Mouse (Mus musculus): ENCODE data around the gene Ift81. TPM values are rescaled to one million over a fixed set of nuclear protein-coding genes. Genes with fewer than 3 reads are reported as not detected.

Gene Ift81
- polyA plus RNA-seq, 1 experiment from 2014 or later = 2.3 TPM

DNA sequence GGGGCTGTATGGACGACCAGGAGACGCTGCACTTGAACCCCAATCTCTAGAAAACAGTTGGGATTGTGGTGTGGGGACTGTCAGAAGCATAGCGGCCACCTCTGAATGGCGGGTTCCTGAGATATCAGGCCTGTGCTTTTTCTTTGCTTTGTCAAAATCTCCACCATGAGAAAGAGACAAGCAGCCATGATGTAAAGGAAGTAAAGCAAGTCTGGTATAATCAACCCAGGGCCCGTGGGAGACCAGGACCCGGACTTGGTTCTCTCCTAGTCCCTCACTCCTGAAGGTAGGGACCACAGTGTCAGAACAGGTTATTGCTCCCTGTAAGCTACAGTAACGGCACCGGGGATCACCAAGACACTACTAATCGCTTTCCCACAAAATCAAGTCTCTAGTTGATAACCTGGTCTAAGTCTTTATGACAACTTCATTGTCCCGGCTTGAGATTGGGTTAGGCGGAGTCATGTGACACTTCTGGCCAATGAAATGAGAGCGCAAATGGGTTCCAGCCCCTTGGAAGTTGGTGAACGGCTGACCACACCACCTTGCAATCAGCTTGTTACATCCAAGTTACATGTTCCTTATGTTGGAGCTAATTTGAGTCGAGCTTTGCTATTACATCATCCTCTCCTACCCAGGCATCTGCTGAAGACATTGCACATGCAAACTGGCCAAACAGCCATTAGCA is 11.4 kb upstream of the Ift81 start:
- Histone ChIP-seq H3K27ac (replicated peaks) (no peak overlapping the region), H3K4me1 (replicated peaks) (peaks cover 15% of the 10 kb centered on the region), H3K9ac (no peak overlapping the region), H3K9me3 (replicated peaks) (no peaks in the 10 kb centered on the region), H3K4me3 (replicated peaks) (no peak overlapping the region), H3K27me3 (no peaks in the 10 kb centered on the region), H3K4me2 (no peak overlapping the region), H3K36me3 (replicated peaks) (no peaks in the 10 kb centered on the region)
- ATAC-seq (ENCODE audit: insufficient read depth) = no peak
- WGBS (ENCODE audit: insufficient replicate concordance) = 64% methylated on average over 14 of the region's 14 CpGs

DNA sequence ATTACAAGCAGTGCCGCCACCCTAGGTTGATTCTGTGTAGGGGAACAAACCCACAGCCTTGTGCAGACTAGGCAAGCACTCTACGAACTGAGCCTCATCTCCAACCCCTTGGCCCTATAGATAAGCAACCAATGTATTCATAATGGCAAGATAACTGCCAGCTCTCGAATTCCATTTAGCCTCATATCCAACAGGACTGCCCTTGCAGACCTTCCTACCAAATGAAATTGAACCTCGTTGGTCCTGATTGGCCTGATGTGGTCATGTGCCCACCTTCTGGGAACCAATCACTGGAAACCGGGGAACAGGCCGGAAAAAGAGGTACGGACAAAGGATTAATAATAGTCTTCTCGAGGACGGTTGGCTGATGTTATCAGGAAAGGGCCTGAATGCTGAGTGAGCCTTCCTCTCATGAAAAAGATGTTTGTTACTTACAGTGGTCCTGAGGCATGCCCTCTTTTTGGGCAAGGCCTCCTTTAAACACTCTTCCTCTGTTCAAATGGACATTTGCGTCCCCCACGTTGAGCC is 10.7 kb upstream of the Ift81 start:
- peak; percentile 47; the same call in 1 of the 2 replicates for ATAC-seq (ENCODE audit: insufficient read depth)
- 47% methylated on average over 11 of the region's 11 CpGs for WGBS (ENCODE audit: insufficient replicate concordance)

DNA sequence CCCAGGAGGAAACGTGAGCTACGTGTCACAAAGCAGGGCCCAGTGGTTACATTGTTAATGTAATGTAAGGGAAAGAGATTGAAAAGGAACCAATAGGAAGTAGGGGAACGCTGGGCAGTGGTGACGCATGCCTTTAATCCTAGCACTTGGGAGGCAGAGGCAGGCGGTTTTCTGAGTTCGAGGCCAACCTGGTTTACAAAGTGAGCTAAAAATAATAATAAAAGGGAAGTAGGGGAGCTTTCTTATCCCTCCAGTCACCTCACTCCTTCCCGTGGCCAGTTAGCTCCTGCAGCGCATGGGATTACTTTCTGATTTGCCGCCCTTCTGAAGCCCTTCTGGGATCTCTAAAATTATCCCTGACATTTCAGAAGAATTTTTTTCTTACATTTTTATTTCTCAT is 9.5 kb upstream of the Ift81 start:
- 46% methylated on average over 9 of the region's 9 CpGs for WGBS (ENCODE audit: insufficient replicate concordance)
- Histone ChIP-seq H3K4me3 (replicated peaks) (no peak overlapping the region), H3K27me3 (no peaks in the 10 kb centered on the region), H3K27ac (replicated peaks) (no peak overlapping the region), H3K9me3 (replicated peaks) (no peaks in the 10 kb centered on the region), H3K9ac (no peak overlapping the region), H3K36me3 (replicated peaks) (no peaks in the 10 kb centered on the region), H3K4me1 (replicated peaks) (peaks cover 15% of the 10 kb centered on the region), H3K4me2 (no peak overlapping the region)
- no peak for ATAC-seq (ENCODE audit: insufficient read depth)

More for the DNA sequence above, 10.7 kb upstream of the Ift81 start:
- no peak overlapping the region for H3K4me3 ChIP-seq (replicated peaks)
- no peaks in the 10 kb centered on the region for H3K36me3 ChIP-seq (replicated peaks)
- no peaks in the 10 kb centered on the region for H3K9me3 ChIP-seq (replicated peaks)
- peaks cover 15% of the 10 kb centered on the region for H3K4me1 ChIP-seq (replicated peaks)
- no peak overlapping the region for H3K9ac ChIP-seq
- H3K27me3 ChIP-seq = no peaks in the 10 kb centered on the region
- no peak overlapping the region for H3K4me2 ChIP-seq
- H3K27ac ChIP-seq (replicated peaks) = no peak overlapping the region

DNA sequence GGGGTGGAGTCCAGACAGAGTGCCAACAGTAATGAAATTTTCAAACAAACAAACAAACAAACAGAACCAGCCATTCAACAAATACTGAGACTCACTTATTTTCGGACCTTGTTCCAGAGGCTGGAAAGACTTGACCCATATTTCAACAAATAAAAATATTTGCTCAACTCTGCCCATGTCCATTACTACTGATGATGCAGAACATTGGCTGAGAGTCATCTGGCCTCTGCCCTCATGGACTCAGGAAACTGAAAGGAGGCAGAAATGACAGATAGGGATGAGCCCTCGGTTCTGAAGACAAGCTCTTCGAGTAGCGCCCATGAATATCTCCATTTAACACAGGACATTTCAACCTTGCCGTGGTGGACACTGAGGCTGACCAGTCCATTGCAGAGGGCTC is 8.2 kb upstream of the Ift81 start:
- no peak for ATAC-seq (ENCODE audit: insufficient read depth)
- no peaks in the 10 kb centered on the region for H3K36me3 ChIP-seq (replicated peaks)
- H3K4me2 ChIP-seq = no peak overlapping the region
- H3K9me3 ChIP-seq (replicated peaks) = no peaks in the 10 kb centered on the region
- H3K4me3 ChIP-seq (replicated peaks) = no peak overlapping the region
- WGBS (ENCODE audit: insufficient replicate concordance) = 59% methylated on average over 5 of the region's 5 CpGs
- H3K9ac ChIP-seq = no peak overlapping the region
- no peak overlapping the region for H3K27ac ChIP-seq (replicated peaks)
- H3K4me1 ChIP-seq (replicated peaks) = peaks cover 15% of the 10 kb centered on the region
- H3K27me3 ChIP-seq = no peaks in the 10 kb centered on the region

DNA sequence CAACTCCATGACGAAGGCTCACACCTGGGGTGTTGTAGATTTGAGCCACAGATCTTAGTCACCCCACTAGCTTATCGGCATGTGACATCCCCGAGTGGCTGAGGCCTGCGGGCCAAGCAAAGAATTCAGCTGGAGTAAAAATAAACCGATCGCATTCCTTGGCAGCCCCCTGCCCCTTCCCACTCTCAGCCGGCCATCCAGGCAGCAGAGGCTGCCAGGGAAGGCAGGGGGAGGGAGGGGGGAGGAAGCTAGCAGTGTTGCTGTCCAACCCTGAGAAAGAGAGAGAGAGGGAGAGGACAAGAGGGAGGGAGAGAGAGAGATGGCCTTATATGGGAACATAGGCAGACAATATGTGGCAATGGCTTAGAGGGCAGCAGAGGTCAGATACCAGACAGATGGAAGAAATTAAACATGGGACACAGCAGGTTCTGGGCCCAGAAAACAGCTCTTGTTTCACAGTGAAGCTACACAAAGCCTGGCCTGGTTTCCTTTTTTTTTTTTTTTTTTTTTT is 7.1 kb upstream of the Ift81 start:
- no peak for ATAC-seq (ENCODE audit: insufficient read depth)
- no peaks in the 10 kb centered on the region for H3K36me3 ChIP-seq (replicated peaks)
- H3K27me3 ChIP-seq = no peaks in the 10 kb centered on the region
- WGBS (ENCODE audit: insufficient replicate concordance) = 35% methylated on average over 7 of the region's 7 CpGs
- H3K9ac ChIP-seq = no peak overlapping the region
- no peaks in the 10 kb centered on the region for H3K9me3 ChIP-seq (replicated peaks)
- H3K4me1 ChIP-seq (replicated peaks) = peaks cover 15% of the 10 kb centered on the region
- H3K4me3 ChIP-seq (replicated peaks) = no peak overlapping the region
- no peak overlapping the region for H3K4me2 ChIP-seq
- no peak overlapping the region for H3K27ac ChIP-seq (replicated peaks)

DNA sequence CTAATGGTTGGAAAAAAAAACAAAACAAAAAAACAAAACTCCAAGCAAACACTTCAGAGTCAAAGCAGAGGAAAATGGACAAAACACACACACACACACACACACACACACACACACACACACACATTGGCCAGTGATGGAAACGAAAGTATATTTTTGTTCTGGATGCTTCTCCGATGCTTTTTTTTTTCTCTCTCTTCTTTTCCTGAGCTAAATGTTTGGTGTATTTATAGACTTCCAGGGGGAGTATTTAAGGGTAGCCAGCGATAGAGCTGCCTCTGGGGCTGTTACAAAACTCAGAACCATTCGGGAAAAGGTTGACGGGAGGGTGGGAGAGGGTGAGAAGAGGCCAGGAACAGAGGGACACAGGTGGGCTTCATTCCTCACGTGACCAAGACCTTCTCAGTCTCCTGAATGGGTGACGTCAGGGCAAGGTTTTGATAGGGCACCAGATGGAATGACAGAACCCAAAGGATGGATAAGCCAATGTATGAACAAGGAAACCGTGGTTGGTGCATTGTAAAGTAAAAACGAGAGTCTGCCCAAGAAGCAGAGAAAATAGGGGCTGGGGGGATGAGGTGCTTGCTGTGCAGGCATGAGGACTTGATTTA is 5.5 kb upstream of the Ift81 start:
- no peak for ATAC-seq (ENCODE audit: insufficient read depth)
- Histone ChIP-seq H3K36me3 (replicated peaks) (no peaks in the 10 kb centered on the region), H3K4me1 (replicated peaks) (peaks cover 15% of the 10 kb centered on the region), H3K4me3 (replicated peaks) (no peak overlapping the region), H3K27ac (replicated peaks) (no peak overlapping the region), H3K9me3 (replicated peaks) (no peaks in the 10 kb centered on the region), H3K9ac (no peak overlapping the region), H3K4me2 (no peak overlapping the region), H3K27me3 (no peaks in the 10 kb centered on the region)
- WGBS (ENCODE audit: insufficient replicate concordance) = 60% methylated on average over 9 of the region's 9 CpGs

DNA sequence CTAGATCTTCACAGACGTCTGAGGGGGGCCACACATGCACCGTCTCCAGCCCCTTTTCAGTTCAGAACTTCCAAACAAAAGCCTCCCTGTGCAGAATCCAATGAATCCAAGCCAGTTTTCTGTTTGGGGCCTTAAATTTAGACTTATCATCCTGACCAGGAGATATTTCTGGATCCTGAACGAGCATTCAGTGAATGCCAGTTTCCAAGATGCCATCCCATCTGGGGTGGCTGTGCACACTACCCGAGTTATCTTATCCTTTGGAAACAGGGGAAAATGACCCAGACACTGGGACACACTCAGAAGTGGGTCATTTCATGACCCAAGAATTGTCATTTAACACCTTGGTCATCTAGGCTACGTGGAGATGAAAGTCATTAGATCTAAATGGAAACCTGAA is 3.4 kb upstream of the Ift81 start:
- ATAC-seq (ENCODE audit: insufficient read depth) = no peak
- Histone ChIP-seq H3K9ac (no peak overlapping the region), H3K4me1 (replicated peaks) (peaks cover 18% of the 10 kb centered on the region), H3K27ac (replicated peaks) (no peak overlapping the region), H3K27me3 (peaks cover 13% of the 10 kb centered on the region), H3K4me3 (replicated peaks) (no peak overlapping the region), H3K36me3 (replicated peaks) (no peaks in the 10 kb centered on the region), H3K9me3 (replicated peaks) (no peaks in the 10 kb centered on the region), H3K4me2 (no peak overlapping the region)
- 61% methylated on average over 5 of the region's 5 CpGs for WGBS (ENCODE audit: insufficient replicate concordance)

DNA sequence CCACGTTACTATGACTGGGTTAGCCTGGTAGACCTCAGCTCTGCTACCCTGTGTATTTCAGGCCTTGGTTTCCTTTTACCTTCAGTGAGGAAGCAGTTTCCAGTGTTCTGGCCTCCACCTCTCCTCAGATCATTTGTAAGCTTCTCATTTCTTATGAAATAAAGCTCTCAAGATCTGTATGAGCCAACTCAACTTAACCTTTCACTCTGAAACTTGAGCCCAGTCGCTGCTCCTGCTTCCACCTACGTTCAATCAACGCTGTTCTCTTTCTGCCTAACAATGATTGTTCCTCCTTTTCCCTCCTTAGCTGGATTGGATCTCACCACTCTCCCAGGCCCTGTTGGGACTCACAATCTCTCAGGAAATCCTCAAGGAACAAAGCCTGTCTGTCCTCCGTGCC is 2.7 kb downstream of the Ift81 start:
- no peak for ATAC-seq (ENCODE audit: insufficient read depth)
- H3K4me1 ChIP-seq (replicated peaks) = peaks cover 13% of the 10 kb centered on the region
- H3K4me2 ChIP-seq = no peak overlapping the region
- H3K27ac ChIP-seq (replicated peaks) = no peak overlapping the region
- H3K27me3 ChIP-seq = peaks cover 20% of the 10 kb centered on the region
- H3K36me3 ChIP-seq (replicated peaks) = no peaks in the 10 kb centered on the region
- H3K9me3 ChIP-seq (replicated peaks) = no peaks in the 10 kb centered on the region
- no peak overlapping the region for H3K4me3 ChIP-seq (replicated peaks)
- WGBS (ENCODE audit: insufficient replicate concordance) = 48% methylated on average over 5 of the region's 5 CpGs
- no peak overlapping the region for H3K9ac ChIP-seq

DNA sequence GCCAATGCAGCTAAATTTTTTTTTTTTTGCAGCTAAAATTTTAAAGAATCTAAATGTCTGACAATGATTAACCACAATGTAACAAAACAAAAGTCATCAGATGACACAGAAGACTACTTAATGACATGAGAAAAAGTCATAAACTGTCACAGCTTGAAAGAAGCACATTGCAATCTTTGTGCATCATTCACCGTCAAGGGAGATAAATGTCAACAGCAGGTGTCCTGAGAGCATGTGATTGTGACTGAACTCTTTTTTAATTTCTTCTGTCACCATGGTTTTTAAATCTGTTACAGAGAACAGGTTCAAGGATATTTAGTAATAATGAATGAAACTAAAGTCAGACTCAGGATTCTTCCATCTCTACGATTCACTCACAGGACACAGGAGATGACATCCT is 9.4 kb downstream of the Ift81 start:
- H3K9ac ChIP-seq = no peak overlapping the region
- H3K9me3 ChIP-seq (replicated peaks) = no peaks in the 10 kb centered on the region
- H3K27me3 ChIP-seq = no peaks in the 10 kb centered on the region
- ATAC-seq (ENCODE audit: insufficient read depth) = no peak
- no peaks in the 10 kb centered on the region for H3K36me3 ChIP-seq (replicated peaks)
- H3K4me3 ChIP-seq (replicated peaks) = no peak overlapping the region
- 61% methylated on average over 2 of the region's 2 CpGs for WGBS (ENCODE audit: insufficient replicate concordance)
- no peak overlapping the region for H3K4me2 ChIP-seq
- H3K27ac ChIP-seq (replicated peaks) = no peak overlapping the region
- H3K4me1 ChIP-seq (replicated peaks) = 0 out of 2 replicates have a peak, but pooled peaks cover 4% of the 10 kb centered on the region

DNA sequence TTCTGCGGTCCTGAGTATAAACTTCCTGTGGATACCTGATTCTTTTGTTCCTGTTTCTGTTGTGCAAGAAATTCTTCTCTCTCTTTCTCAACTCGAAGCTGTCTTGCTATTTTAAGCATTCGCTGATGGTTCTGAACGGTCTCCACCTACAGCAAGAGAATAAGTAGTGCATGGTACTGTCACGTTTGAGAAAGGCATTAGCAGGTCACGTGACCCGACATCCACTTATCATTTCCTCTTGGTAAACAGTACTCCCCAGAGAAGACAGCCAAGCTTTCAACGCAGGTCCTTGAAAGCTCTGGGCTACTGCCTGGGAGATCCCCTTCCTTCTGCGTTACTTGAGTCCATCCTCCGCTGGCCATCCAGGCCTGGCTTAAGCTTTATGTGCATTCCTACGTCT is 12.1 kb downstream of the Ift81 start:
- no peak overlapping the region for H3K4me3 ChIP-seq (replicated peaks)
- no peak overlapping the region for H3K9ac ChIP-seq
- H3K27ac ChIP-seq (replicated peaks) = no peak overlapping the region
- WGBS (ENCODE audit: insufficient replicate concordance) = 21% methylated on average over 11 of the region's 11 CpGs
- no peaks in the 10 kb centered on the region for H3K27me3 ChIP-seq
- no peaks in the 10 kb centered on the region for H3K36me3 ChIP-seq (replicated peaks)
- no peaks in the 10 kb centered on the region for H3K9me3 ChIP-seq (replicated peaks)
- 0 out of 2 replicates have a peak, but pooled peaks have one; percentile 40 for ATAC-seq (ENCODE audit: insufficient read depth)
- H3K4me1 ChIP-seq (replicated peaks) = 0 out of 2 replicates have a peak, but pooled peaks cover 4% of the 10 kb centered on the region
- peak overlapping the region; percentile 1; the same call in 1 of the 2 replicates for H3K4me2 ChIP-seq

DNA sequence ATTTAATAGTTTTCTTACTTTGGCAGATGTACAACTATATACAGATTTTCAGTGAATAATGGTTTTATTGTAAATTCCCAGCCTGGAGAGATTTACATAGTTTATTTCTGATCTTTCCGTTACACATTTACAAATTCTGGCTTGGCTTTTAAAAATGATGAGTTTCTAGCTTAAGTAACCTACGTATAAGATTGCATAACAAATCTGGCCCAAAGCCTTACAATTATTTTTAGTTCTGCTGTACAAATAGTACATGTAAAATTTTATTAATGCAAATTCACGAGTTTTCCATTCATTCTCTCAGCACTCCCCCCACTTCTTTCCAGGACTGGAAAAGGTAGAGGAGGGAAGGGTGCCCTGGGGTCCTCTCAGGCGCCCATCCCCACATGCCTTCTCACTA is 18.8 kb downstream of the Ift81 start:
- 62% methylated on average over 4 of the region's 4 CpGs for WGBS (ENCODE audit: insufficient replicate concordance)
- Histone ChIP-seq H3K9ac (no peak overlapping the region), H3K4me1 (replicated peaks) (no peaks in the 10 kb centered on the region), H3K36me3 (replicated peaks) (no peaks in the 10 kb centered on the region), H3K9me3 (replicated peaks) (no peaks in the 10 kb centered on the region), H3K27ac (replicated peaks) (no peak overlapping the region), H3K27me3 (no peaks in the 10 kb centered on the region), H3K4me2 (no peak overlapping the region), H3K4me3 (replicated peaks) (no peak overlapping the region)
- ATAC-seq (ENCODE audit: insufficient read depth) = no peak
